Mouse (Mus musculus): Measurements from ENCODE around the gene Eme2. TPM values are rescaled to one million over a fixed set of nuclear protein-coding genes. Genes with fewer than 3 reads are reported as not detected.
A peak's percentile ranks its signal among the peaks of the same experiment; 100 is the strongest.

Gene Eme2
- polyA plus RNA-seq, 1 experiment from 2014 or later: 31.5 TPM

DNA sequence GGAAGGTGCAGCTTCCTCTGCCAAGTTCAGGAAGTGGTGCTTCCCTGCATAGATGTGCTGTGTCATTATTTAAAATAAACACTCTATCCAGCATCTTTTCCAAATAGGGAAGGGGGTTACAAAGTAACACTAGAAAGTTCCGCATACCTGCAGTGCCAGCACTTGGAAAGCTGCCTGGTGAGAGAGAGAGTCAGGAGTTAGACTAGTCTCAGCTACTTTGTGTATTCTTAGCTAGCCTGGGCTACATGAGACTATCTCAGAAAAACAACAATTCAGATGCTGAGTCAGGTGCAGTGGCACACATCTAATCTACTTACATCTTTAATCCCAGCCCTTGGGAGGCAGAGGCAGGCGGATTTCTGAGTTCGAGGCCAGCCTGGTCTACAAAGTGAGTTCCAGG lies 33.1 kb downstream of the Eme2 start:
- ATAC-seq (replicated peaks; ENCODE audit: low FRiP score): no peak
- Histone ChIP-seq H3K27me3 (no peaks in the 10 kb centered on the region), H3K4me1 (no peaks in the 10 kb centered on the region), H3K36me3 (peaks cover 78% of the 10 kb centered on the region), H3K27ac (no peak overlapping the region), H3K9me3 (replicated peaks) (no peaks in the 10 kb centered on the region), H3K9ac (no peak overlapping the region), H3K4me3 (replicated peaks) (no peak overlapping the region), H3K4me2 (no peak overlapping the region)
- 98% methylated on average over 3 of the region's 3 CpGs for WGBS

DNA sequence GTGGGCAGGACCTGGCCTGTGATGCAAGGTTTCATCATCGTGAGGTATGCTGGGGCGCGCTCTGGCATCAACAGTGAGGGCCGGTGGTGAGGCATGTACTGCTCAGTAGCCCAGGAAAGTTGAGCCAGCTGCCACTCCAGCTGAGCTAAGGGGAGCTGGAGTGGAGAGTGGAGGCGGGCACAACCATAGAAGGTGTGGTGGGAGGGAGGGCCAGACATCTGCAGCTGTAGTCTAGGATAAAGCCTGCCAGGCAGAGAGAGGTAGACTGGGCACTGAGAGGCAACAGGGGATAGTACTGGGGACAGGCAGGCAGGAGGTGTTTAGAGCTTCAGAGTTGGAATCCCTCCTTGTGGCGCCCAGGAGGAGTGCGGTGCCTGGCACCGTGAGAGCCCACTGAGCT lies 34.8 kb downstream of the Eme2 start:
- peaks cover 84% of the 10 kb centered on the region for H3K36me3 ChIP-seq
- no peak for ATAC-seq (replicated peaks; ENCODE audit: low FRiP score)
- H3K27ac ChIP-seq: no peak overlapping the region
- H3K27me3 ChIP-seq: no peaks in the 10 kb centered on the region
- WGBS: 89% methylated on average over 8 of the region's 8 CpGs
- no peak overlapping the region for H3K4me2 ChIP-seq
- no peak overlapping the region for H3K9ac ChIP-seq
- no peaks in the 10 kb centered on the region for H3K9me3 ChIP-seq (replicated peaks)
- H3K4me1 ChIP-seq: no peaks in the 10 kb centered on the region
- H3K4me3 ChIP-seq (replicated peaks): no peak overlapping the region

DNA sequence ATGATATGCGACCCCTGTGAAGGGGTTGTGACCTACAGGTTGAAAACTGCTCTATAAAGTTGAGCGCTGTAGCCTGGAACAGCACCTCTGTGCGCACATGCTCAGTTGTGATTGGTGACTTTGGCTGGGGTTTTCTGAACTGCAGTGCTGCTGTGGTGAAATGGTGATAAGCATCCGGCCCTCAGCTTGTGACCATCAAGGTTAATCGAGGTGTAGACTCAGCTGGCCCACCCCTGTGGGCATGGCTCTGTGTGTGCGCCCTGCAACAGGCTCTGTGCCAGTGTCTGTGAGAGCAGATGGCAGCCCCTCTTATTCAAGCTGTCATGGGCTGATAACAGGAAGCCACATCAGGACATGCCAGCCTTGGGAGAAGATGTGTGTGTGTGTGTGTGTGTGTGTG lies 35.9 kb downstream of the Eme2 start:
- no peaks in the 10 kb centered on the region for H3K27me3 ChIP-seq
- no peak overlapping the region for H3K4me3 ChIP-seq (replicated peaks)
- no peak overlapping the region for H3K27ac ChIP-seq
- H3K9me3 ChIP-seq (replicated peaks): no peaks in the 10 kb centered on the region
- no peaks in the 10 kb centered on the region for H3K4me1 ChIP-seq
- peaks cover 85% of the 10 kb centered on the region for H3K36me3 ChIP-seq
- 0 out of 2 replicates have a peak, but pooled peaks have one; percentile 66 for ATAC-seq (replicated peaks; ENCODE audit: low FRiP score)
- H3K9ac ChIP-seq: no peak overlapping the region
- H3K4me2 ChIP-seq: no peak overlapping the region
- 94% methylated on average over 6 of the region's 6 CpGs for WGBS

DNA sequence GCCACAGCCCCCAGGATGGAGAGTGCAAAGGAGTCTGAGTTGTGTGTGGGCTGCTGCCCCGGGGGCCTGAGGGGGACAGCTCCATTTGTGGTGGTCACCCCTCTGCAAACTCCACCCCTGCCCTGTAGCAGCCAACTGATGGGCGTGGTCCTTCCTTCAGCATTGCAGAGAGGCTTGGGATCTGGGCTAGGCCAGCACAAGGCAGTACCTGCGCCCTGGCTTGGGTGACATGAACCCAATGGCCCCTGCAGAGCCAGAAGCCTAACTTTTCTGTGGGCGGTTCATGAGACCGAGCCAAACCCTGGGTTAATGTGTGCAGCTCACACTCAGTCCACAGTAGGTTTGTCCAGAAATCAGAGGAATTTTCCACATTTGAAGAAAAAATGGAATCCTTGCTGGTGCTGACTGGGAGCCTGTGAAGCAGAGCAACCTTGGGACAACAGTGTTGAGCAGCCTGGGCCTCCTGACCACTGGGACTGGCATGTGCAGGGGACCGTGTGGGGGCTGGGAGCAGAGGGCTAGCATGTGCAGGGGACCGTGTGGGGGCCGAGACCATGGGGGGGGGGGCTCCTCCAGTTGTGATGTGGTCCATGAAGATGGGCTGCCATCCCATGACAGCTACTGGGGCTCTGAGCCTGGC lies 36.9 kb downstream of the Eme2 start:
- Histone ChIP-seq H3K27ac (no peak overlapping the region), H3K36me3 (peaks cover 86% of the 10 kb centered on the region), H3K9ac (no peak overlapping the region), H3K9me3 (replicated peaks) (no peaks in the 10 kb centered on the region), H3K27me3 (no peaks in the 10 kb centered on the region), H3K4me2 (no peak overlapping the region), H3K4me3 (replicated peaks) (no peak overlapping the region), H3K4me1 (no peaks in the 10 kb centered on the region)
- WGBS: 84% methylated on average over 8 of the region's 8 CpGs
- no peak for ATAC-seq (replicated peaks; ENCODE audit: low FRiP score)

DNA sequence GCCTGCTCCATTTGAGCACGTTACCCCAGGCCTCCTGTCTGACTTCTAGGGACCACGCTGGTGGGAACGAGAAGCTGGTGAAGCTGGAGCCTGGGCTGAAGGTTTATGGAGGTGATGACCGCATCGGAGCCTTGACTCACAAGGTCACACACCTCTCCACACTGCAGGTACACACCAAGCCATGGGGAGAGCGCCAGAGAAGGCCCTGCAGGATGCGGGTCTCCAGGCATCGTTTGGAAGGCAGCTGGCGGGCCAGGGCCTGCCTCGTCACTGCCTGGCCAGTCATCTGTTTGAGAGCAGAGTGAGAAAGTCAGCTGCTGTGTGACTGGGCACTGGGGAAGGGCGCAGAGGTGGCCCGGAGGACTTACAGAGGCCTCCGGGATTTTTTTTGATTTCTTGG lies 38.3 kb downstream of the Eme2 start:
- H3K4me3 ChIP-seq (replicated peaks): no peak overlapping the region
- H3K27ac ChIP-seq: no peak overlapping the region
- 90% methylated on average over 13 of the region's 13 CpGs for WGBS
- peaks cover 3% of the 10 kb centered on the region for H3K4me1 ChIP-seq
- no peak for ATAC-seq (replicated peaks; ENCODE audit: low FRiP score)
- peaks cover 77% of the 10 kb centered on the region for H3K36me3 ChIP-seq
- H3K27me3 ChIP-seq: peaks cover 2% of the 10 kb centered on the region; the same call in 1 of the 2 replicates
- no peaks in the 10 kb centered on the region for H3K9me3 ChIP-seq (replicated peaks)
- no peak overlapping the region for H3K4me2 ChIP-seq
- no peak overlapping the region for H3K9ac ChIP-seq

DNA sequence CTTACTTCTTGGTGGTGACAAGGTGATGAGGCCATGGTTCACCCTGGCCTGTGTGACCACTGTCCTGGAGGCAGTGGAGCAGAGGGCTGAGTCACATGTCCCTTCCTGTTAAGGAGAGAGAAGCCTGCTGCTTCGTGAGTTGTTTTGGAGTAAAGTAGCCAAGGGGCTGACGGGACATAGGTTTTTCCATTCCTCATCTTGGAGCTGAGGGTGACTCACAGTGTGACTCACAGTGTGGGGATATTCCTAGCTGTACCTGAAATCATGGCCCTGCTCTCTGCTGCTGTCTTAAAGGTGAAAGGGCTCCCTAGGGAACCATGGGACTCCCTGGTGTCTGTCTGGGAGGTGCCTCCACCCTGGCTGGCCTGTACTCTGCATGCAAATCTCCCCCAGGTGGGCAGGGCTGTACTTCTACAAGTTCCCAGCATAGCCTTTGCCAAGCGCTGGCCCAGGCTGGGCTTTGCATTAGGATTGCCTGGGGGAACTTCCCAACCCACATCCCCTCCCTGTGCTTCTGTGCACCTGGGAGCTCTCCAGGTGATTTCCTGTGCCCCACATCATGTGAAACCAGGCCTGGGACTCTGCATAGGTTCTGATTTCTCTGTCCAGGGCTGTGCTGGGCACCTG lies 38.9 kb downstream of the Eme2 start:
- no peak overlapping the region for H3K9ac ChIP-seq
- ATAC-seq (replicated peaks; ENCODE audit: low FRiP score): no peak
- H3K27ac ChIP-seq: no peak overlapping the region
- H3K36me3 ChIP-seq: peaks cover 70% of the 10 kb centered on the region
- H3K4me1 ChIP-seq: peaks cover 9% of the 10 kb centered on the region
- H3K27me3 ChIP-seq: peaks cover 5% of the 10 kb centered on the region; the same call in 1 of the 2 replicates
- WGBS: 85% methylated on average over 3 of the region's 3 CpGs
- H3K4me2 ChIP-seq: no peak overlapping the region
- no peaks in the 10 kb centered on the region for H3K9me3 ChIP-seq (replicated peaks)
- H3K4me3 ChIP-seq (replicated peaks): no peak overlapping the region

DNA sequence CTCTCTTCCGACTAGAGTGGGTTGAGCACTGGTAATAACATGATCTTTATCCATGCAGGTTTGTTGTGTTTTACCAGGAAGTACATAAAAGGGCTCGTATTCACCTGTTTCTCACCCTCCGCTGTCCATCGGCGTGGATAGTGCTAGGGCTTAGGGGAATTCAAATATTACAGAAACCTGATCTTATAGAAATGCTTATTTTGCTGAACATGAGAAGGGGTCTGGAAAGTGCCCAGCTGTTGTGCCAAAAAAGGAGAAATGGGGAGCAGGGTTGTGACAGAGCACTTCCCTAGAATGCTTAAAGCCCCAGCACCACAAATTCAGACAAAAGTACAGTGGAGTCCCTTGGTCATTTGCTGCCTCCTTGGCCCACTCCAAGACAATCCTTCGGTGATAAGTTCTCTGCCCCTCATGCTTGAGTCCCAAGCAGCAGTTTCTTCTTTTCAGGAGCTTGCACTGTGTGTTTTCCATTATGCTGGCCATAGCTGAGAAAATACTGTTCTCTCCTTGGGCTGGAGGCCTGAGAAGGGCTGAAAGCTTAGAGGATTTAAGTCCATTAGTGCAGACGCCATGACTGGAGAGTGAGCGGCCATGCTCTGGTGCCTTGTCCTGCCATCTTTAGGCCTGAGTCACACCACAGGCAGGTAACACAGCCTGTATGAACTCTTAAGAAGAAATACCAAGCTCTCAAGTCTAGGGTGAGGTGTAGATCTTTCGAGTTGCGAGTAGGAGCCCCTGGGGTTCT lies 43.3 kb downstream of the Eme2 start:
- WGBS: 65% methylated on average over 10 of the region's 10 CpGs
- no peak for ATAC-seq (replicated peaks; ENCODE audit: low FRiP score)
- H3K9ac ChIP-seq: peak overlapping the region; percentile 68; the same call in 1 of the 2 replicates
- no peak overlapping the region for H3K27ac ChIP-seq
- H3K4me3 ChIP-seq (replicated peaks): peak overlapping the region; percentile 87
- no peaks in the 10 kb centered on the region for H3K9me3 ChIP-seq (replicated peaks)
- peak overlapping the region; percentile 93 for H3K4me2 ChIP-seq
- H3K4me1 ChIP-seq: peaks cover 19% of the 10 kb centered on the region
- H3K36me3 ChIP-seq: peaks cover 38% of the 10 kb centered on the region
- H3K27me3 ChIP-seq: peaks cover 5% of the 10 kb centered on the region; the same call in 1 of the 2 replicates

DNA sequence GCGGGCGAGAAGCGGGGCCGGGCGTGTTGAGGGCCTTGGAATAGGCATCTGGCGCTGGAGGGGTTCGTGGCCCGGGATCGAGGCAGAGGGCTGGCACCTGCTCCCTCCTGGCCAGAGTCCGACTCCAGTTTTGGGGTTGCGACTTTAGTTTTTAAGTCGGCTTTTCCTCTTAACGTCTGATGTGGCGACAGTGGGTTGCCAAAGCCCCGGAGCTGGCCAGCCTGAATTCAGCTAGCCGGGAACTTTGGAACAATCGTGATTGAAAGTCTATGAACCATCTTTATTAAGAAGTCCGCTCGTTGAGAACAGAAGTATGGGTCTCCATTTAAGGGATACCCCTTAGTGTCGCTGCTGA lies 44.1 kb downstream of the Eme2 start:
- Histone ChIP-seq H3K36me3 (peaks cover 30% of the 10 kb centered on the region), H3K9me3 (replicated peaks) (no peaks in the 10 kb centered on the region), H3K27me3 (peaks cover 5% of the 10 kb centered on the region; the same call in 1 of the 2 replicates), H3K9ac (peak overlapping the region; percentile 68), H3K27ac (peak overlapping the region; percentile 99), H3K4me3 (replicated peaks) (peak overlapping the region; percentile 87), H3K4me2 (peak overlapping the region; percentile 93), H3K4me1 (peaks cover 19% of the 10 kb centered on the region)
- ATAC-seq (replicated peaks; ENCODE audit: low FRiP score): no peak
- under 1% methylated on average over 20 of the region's 20 CpGs for WGBS

DNA sequence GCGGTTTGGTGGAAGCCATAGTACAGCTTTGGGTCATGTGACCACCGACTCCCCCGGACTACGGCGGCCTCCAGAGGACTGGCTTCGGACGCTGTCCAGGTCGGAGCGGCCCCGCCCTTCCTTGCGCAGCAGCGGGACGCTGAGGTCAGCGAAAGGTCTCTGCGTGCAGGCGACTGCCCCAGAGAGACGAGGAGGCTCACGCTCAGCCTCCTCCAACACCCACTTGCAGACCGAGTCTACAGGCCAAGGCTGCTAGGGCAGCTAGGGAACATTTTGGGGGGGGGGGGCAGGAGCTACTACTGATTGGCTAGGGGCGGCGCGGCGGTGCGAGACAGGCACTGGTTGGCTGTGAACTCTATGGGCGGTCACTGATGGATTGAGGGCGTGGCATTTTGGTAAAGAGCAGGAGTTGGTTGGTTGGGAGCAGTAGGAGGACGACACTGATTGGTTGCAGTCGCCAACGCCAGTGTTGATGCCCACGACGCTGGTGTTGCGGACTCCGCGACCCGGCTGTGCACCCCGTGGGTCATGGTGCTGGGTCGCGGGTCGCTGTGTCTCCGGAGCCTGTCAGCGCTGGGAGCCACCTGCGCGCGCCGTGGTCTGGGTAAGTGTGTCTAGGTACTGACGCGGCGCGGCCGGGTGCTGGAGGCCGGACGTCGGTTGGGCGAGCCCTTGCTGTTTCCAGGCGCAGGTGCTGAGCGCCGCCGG lies 44.7 kb downstream of the Eme2 start, which contains the start of gene Fahd1:
Gene Fahd1 (minus strand): TSS at position 300 of the 708 bp plus-strand sequence.
- 0% methylated on average over 58 of the region's 58 CpGs for WGBS
- peak within 1 kb of the TSS; percentile 93 for H3K4me2 ChIP-seq
- ATAC-seq (replicated peaks; ENCODE audit: low FRiP score): peak; percentile 99

DNA sequence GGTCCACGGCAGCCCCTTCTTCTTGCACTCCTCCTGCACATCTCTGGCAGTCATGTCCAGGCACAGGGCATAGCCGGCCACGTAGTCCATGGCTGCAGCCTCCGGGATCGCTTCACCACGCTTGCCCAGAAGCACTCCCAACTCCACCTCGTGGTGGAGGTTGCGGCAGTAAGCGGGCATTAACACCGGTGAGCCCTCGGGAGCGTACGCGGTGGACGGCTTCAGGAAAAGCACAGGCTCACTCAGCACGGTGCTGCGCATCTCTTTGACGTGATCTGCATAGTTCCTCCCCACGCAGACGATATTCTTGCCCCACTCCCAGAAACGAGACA lies 45.2 kb downstream of the Eme2 start:
- H3K27ac ChIP-seq: peak overlapping the region; percentile 99
- peak; percentile 61 for ATAC-seq (replicated peaks; ENCODE audit: low FRiP score)
- peaks cover 13% of the 10 kb centered on the region for H3K27me3 ChIP-seq
- H3K36me3 ChIP-seq: peaks cover 19% of the 10 kb centered on the region
- under 1% methylated on average over 21 of the region's 21 CpGs for WGBS
- peak overlapping the region; percentile 93 for H3K4me2 ChIP-seq
- H3K9ac ChIP-seq: peak overlapping the region; percentile 83
- H3K4me1 ChIP-seq: peaks cover 19% of the 10 kb centered on the region
- peak overlapping the region; percentile 87 for H3K4me3 ChIP-seq (replicated peaks)
- no peaks in the 10 kb centered on the region for H3K9me3 ChIP-seq (replicated peaks)

More for the DNA sequence above, 44.7 kb downstream of the Eme2 start, which contains the start of gene Fahd1:
- Histone ChIP-seq H3K4me3 (replicated peaks) (peak within 1 kb of the TSS; percentile 87), H3K27me3 (peaks cover 8% of the 10 kb centered on the region; the same call in 1 of the 2 replicates), H3K9ac (peak within 1 kb of the TSS; percentile 83), H3K9me3 (replicated peaks) (no peaks in the 10 kb centered on the region), H3K4me1 (peaks cover 19% of the 10 kb centered on the region), H3K36me3 (peaks cover 24% of the 10 kb centered on the region), H3K27ac (peak within 1 kb of the TSS; percentile 99)

DNA sequence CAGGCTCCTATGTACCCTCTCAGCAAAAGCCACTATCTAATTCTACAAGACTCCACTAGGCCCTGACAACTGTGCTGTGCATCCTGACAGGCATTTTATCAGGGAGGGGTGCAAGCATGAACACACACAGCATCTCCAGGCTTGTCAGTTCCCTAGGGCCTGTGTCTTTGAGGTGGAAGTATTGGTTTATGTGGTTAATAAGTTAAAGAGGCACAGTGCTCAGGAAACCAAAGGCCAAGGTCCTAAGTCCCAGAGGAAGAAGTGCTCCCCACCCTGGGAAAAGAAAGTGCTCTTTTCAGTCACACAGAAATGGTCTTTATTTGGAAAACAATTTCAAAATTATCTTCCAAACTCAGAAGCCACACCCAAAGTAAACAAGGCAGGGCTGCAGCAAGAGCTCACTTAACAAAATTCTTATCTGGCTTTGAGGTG lies 46.3 kb downstream of the Eme2 start:
- peak overlapping the region; percentile 99 for H3K27ac ChIP-seq

More for the DNA sequence above, 46.3 kb downstream of the Eme2 start:
- ATAC-seq (replicated peaks; ENCODE audit: low FRiP score): no peak
- Histone ChIP-seq H3K27me3 (peaks cover 21% of the 10 kb centered on the region), H3K9ac (peak overlapping the region; percentile 1; the same call in 1 of the 2 replicates), H3K4me1 (peaks cover 19% of the 10 kb centered on the region), H3K4me2 (peak overlapping the region; percentile 93), H3K36me3 (peaks cover 9% of the 10 kb centered on the region), H3K9me3 (replicated peaks) (no peaks in the 10 kb centered on the region), H3K4me3 (replicated peaks) (peak overlapping the region; percentile 87)

All from kidney, embryonic 15.5 days (tissue).